Comparison of ENCODE assay signal across 8 mouse cellular contexts in the genomic region with DNA sequence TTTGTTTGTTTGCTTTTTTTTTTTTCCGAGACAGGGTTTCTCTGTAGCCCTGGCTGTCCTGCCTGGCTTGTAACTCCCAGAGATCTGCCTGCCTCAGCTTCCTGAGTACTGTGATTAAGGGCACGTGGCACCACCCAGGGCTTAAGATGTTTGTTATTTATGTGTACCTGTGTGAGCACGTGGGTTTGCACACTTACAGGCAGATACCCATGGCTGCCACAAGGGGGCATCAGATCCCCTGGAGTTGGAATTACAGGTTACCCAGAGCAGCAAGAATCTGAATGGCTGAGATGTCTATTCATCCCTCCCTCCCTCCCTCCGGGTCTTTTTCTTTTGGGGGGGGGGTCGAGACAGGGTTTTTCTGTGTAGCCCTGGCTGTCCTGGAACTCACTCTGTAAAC. TPM values are rescaled to one million over a fixed set of nuclear protein-coding genes. Genes with fewer than 3 reads are reported as not detected.
DNase-seq lines count a peak whose midpoint lies in the region; ATAC-seq and TF ChIP-seq lines count a peak whose summit lies in the region.

No protein-coding gene starts in this region.

- no peak overlapping the region for H3K4me2 ChIP-seq in heart, postnatal 0 days (ENCODE audit: low read depth, low read length)

- TF ChIP-seq CTCF in heart, postnatal 0 days (IDR thresholded peaks at IDR 0.05; ENCODE audit: low read depth) = peak; percentile 55
- peak; percentile 47 for TF ChIP-seq CTCF in cortical plate, adult 2 months (IDR thresholded peaks at IDR 0.05; ENCODE audit: extremely low read depth, insufficient read depth, low read length)

- no peaks in the 10 kb centered on the region for H3K27me3 ChIP-seq in heart, postnatal 0 days (ENCODE audit: control insufficient read depth, insufficient read depth, low read length)

- TF ChIP-seq EP300 in heart, postnatal 0 days (IDR thresholded peaks at IDR 0.05; ENCODE audit: low read depth) = no peak

- H3K36me3 ChIP-seq in heart, postnatal 0 days (replicated peaks; ENCODE audit: control insufficient read depth, insufficient read depth, low read length) = peaks cover under 1% of the 10 kb centered on the region

- TF ChIP-seq POLR2A in cortical plate, adult 2 months (IDR thresholded peaks at IDR 0.05; ENCODE audit: extremely low read depth, insufficient read depth, low read length) = no peak

- H3K9me3 ChIP-seq in heart, postnatal 0 days (replicated peaks; ENCODE audit: control insufficient read depth, low read length) = no peaks in the 10 kb centered on the region

- no peaks in the 10 kb centered on the region for H3K4me1 ChIP-seq in heart, postnatal 0 days (ENCODE audit: control insufficient read depth, insufficient read depth)
- H3K4me1 ChIP-seq in cortical plate, adult 2 months (ENCODE audit: control insufficient read depth, insufficient read depth, low read length) = no peaks in the 10 kb centered on the region

- no peak for ATAC-seq in heart, postnatal 0 days (ENCODE audit: insufficient read depth, low read depth)

- H3K27ac ChIP-seq in heart, postnatal 0 days (ENCODE audit: low read depth) = no peak overlapping the region
- no peak overlapping the region for H3K27ac ChIP-seq in cortical plate, adult 2 months (ENCODE audit: insufficient read depth, low read length)

- DNase-seq in heart, postnatal 0 days (ENCODE audit: low spot score) = no peak
- DNase-seq in heart, adult 8-10 months (ENCODE audit: low spot score) = no peak
- peak; percentile 56 for DNase-seq in 416B (ENCODE audit: low read depth)
- peak; percentile 71 for DNase-seq in R1 (ENCODE audit: low read depth, low spot score)
- DNase-seq in kidney, postnatal 36 days = peak; percentile 48 to 63
- peak; percentile 69 for DNase-seq in naive thymus-derived CD4-positive, alpha-beta T cell, adult 2 months (ENCODE audit: low read depth)
- DNase-seq in yolk sac, embryonic 10.5 days (ENCODE audit: low spot score) = peak; percentile 23

- no peak overlapping the region for H3K4me3 ChIP-seq in heart, postnatal 0 days (ENCODE audit: low read depth, low read length)
- H3K4me3 ChIP-seq in cortical plate, adult 2 months (ENCODE audit: insufficient read depth, low read length) = no peak overlapping the region

- WGBS in heart, postnatal 0 days = 38% methylated on average over 5 of the region's 5 CpGs

- H3K9ac ChIP-seq in heart, postnatal 0 days (replicated peaks; ENCODE audit: low read depth, low read length) = no peak overlapping the region

RNA-seq across cellular contexts. Expression of a gene that starts 22.8 kb away (rescaled TPM):
- total RNA-seq in heart, postnatal 0 days (2014; rRNA removed; ENCODE audit: low replicate concordance) = 24.1 and 28.8 TPM in 2 replicates
- 27.3 and 28.9 TPM in 2 replicates for polyA plus RNA-seq in heart, postnatal 0 days (2015; fragmentation: Nextera tagmentation; extraction: Ambion mirVana)
- total RNA-seq in heart, adult 8-10 months (2022) = 10 to 100 TPM; 24.4 to 32.6 (median 30.2) TPM
- 60.8 and 61.5 TPM in 2 replicates for polyA plus RNA-seq in cortical plate, adult 2 months (2012; rRNA removed)

Comparison
In these comparisons a context has a peak if more than half of its experiments do, and no peak if none do; other contexts are left out.
1. DNase-seq: peak in 416B (single experiment), R1 (single experiment), kidney, postnatal 36 days (2 of 2), naive thymus-derived CD4-positive, alpha-beta T cell, adult 2 months (single experiment) and yolk sac, embryonic 10.5 days (single experiment); none in heart, postnatal 0 days (single experiment) and heart, adult 8-10 months (single experiment).